Mouse (Mus musculus): ENCODE measurements at regions not wholly inside any gene's neighbourhood (a gene's known extent, or its start where the extent isn't known, plus 50 kb on each side); places are given as distances from the start of the nearest gene placed in this dataset.

DNA sequence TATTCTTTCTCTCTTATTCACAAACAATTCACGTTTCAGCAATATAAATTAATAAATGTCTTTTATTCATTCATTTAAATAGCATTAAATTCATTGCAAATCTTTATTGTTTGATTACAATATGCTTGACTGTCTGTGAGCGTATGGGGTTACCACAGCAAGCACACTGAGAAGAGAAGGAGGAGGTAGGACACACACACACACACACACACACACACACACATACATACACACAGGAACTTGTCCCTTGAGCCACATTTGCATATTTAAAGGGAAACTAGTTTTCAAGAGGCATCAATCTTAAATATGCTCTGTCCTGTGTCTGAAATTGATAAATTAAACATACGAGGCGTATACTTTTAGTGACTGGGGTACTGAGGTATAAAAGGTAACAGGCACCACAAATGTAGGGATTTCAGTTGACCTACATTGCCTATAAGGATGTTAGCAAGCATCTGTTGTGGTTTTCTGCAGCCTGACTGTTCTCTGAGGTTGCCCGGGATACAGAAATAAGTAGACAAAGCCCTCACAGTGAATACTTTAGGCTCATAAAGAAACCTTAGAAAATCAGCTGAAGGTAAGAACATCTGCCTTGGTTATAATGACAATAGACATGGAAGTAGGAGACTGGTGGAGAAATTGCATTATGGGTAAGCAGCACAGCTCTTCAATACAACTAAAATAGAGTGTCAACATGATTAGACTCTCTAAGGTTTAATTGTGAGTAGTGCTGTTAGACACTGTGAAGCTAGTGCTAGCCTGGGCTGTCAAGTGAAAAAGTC, 217.1 kb upstream of the Tacr3 start:
- no peaks in the 10 kb centered on the region for H3K27me3 ChIP-seq
- 73% methylated on average over 5 of the region's 5 CpGs for WGBS
- H3K9me3 ChIP-seq, result no peaks in the 10 kb centered on the region
- H3K4me2 ChIP-seq (replicated peaks), result no peak overlapping the region
- H3K9ac ChIP-seq, result no peak overlapping the region
- no peak overlapping the region for H3K4me3 ChIP-seq
- no peaks in the 10 kb centered on the region for H3K36me3 ChIP-seq
- no peak for ATAC-seq (ENCODE audit: insufficient number of reproducible peaks, insufficient read depth, low FRiP score, low TSS enrichment)
- no peaks in the 10 kb centered on the region for H3K4me1 ChIP-seq
- H3K27ac ChIP-seq, result no peak overlapping the region

DNA sequence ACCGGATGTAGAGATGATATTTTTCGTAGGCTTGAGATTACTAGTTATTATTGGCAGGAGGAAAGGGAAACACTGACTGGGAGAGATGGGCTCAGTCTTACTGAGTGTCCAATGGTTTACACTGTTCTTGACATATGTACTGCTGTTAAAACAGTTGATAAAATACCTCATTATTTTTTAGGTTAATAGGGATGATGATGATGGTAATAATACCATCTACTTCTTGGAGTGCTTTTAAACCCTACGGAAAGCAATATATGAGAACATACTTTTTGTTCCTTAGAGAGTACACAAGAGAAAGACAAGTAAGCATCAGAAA, 216.6 kb upstream of the Tacr3 start:
- WGBS, result 92% methylated on average over 3 of the region's 3 CpGs
- Histone ChIP-seq H3K4me1 (no peaks in the 10 kb centered on the region), H3K9me3 (no peaks in the 10 kb centered on the region), H3K9ac (no peak overlapping the region), H3K4me2 (replicated peaks) (no peak overlapping the region), H3K4me3 (no peak overlapping the region), H3K27me3 (no peaks in the 10 kb centered on the region), H3K36me3 (no peaks in the 10 kb centered on the region), H3K27ac (no peak overlapping the region)
- ATAC-seq (ENCODE audit: insufficient number of reproducible peaks, insufficient read depth, low FRiP score, low TSS enrichment), result no peak

DNA sequence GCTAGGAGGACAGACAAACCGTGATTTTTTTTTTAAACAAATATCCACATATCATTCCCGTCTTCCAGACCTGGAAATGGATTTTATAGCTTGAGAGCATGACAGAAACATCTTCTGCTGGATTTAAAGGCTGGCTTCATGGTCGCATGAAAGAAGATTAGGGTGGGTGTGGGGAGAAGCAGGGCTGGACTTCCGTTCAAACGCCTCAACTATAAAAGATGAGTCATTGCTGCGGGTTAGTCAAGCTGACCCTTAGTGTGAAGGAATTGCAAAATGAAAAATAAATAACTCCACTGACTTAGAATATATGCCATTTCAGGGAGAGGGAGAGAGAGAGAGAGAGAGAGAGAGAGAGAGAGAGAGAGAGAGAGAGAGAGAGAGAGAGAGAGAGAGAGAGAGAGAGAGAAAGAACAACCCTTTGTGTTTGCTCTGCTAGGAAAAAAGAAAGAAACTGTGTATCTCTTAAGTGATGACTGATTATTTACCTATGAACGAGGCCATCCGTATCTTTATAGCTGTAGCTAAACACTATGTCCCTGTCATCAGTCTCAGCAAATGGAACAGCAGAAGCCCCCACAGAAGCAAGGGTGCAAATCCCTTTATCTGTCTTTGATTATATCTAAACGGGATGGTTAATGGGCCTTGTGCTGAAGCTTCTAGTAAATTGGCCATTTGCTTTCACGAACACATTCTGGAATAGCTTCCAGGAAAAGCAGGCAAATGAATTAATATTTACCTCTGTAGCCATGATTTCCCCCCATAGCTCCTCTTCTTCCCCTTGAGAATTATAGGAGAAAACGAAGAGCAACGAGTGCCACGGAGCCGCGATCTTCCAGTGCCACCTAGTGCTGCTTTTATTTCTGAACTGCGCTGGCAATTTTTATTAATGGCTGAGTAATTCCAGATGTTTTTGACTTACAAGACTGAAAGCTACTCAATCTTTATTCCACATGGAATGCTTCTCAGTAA, 199.4 kb upstream of the Tacr3 start:
- H3K36me3 ChIP-seq, result no peaks in the 10 kb centered on the region
- H3K4me3 ChIP-seq, result peak overlapping the region; percentile 32
- no peak for ATAC-seq (ENCODE audit: insufficient number of reproducible peaks, insufficient read depth, low FRiP score, low TSS enrichment)
- H3K9ac ChIP-seq, result no peak overlapping the region
- H3K4me1 ChIP-seq, result no peaks in the 10 kb centered on the region; the same call in 1 of the 2 replicates
- peak overlapping the region; percentile 54 for H3K4me2 ChIP-seq (replicated peaks)
- 27% methylated on average over 16 of the region's 16 CpGs for WGBS
- H3K27ac ChIP-seq, result no peak overlapping the region
- H3K27me3 ChIP-seq, result no peaks in the 10 kb centered on the region
- H3K9me3 ChIP-seq, result no peaks in the 10 kb centered on the region

DNA sequence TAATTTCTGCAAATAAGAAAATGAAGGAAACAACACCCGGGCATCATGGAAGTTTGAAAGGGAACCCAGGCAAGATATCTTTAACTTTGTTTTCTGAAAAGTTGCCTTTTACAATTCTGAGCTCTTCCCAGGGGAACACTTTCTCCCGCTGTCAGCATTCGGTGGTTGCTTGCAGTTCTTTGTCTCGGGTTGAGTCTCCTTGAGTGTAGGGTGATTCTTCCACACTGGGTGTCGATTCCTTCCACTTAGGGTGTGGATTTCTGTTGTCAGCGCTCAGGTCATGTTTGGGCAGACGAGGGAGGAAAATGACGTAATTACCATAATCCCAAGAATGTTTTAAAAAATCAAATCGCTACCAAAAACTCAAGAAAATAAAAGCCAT, 198.7 kb upstream of the Tacr3 start:
- Histone ChIP-seq H3K4me3 (peak overlapping the region; percentile 32), H3K27ac (no peak overlapping the region), H3K36me3 (no peaks in the 10 kb centered on the region), H3K27me3 (no peaks in the 10 kb centered on the region), H3K4me1 (no peaks in the 10 kb centered on the region; the same call in 1 of the 2 replicates), H3K4me2 (replicated peaks) (peak overlapping the region; percentile 54), H3K9me3 (no peaks in the 10 kb centered on the region), H3K9ac (no peak overlapping the region)
- ATAC-seq (ENCODE audit: insufficient number of reproducible peaks, insufficient read depth, low FRiP score, low TSS enrichment), result no peak
- WGBS, result 17% methylated on average over 9 of the region's 9 CpGs

DNA sequence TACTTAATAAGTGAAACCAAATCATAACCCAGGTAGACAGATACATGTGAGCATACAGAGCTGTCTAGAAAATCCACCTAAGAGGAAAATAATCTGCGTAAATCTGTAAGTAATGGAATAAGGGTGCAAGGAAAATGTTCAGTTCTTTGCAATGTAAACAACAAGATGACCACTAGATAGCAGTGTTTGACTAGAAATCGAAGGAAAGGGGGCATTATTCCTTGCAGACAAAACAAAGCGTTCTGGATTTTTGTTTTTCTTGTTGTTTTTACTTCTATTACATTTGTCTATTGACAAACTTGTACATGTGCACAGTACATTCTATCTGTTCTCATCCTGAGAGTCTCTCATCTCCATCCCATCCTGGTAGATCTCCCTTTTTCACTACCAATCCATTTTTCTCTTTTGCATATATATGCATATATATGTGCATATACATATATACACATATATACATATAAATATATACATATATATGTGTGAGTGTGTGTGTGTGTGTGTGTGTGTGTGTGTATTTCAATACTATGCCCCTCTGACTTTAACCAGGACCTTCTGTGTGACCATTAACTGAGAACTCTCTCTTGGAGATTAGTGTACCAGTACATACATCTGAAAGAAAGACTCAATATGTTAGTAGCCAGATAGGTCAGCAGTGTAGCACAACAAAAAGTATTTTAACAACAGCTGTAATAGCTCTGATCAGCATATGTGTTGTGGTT, 179.9 kb upstream of the Tacr3 start:
- Histone ChIP-seq H3K4me3 (no peak overlapping the region), H3K9me3 (no peaks in the 10 kb centered on the region), H3K36me3 (no peaks in the 10 kb centered on the region), H3K9ac (no peak overlapping the region), H3K4me2 (replicated peaks) (no peak overlapping the region), H3K27ac (no peak overlapping the region), H3K27me3 (no peaks in the 10 kb centered on the region), H3K4me1 (no peaks in the 10 kb centered on the region)
- 37% methylated on average over 3 of the region's 3 CpGs for WGBS
- ATAC-seq (ENCODE audit: insufficient number of reproducible peaks, insufficient read depth, low FRiP score, low TSS enrichment), result no peak

DNA sequence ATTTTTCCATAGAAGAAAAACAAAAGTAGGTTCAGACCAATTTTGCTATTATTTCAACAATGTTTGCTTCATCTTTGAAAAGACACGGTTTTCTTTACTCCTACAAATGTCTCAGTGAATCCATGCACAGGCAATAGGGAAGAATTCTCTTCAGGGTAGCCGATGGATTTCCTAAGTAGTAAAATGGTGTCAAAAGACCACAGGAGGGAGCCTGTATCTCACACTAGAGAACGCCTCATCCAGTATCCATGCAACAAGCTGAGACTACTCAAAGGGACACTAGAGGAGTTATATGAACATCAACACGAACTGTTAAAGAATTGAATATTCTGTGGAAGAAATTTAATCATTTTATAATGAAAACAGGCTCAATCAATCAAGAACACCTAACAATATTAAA, 174.8 kb upstream of the Tacr3 start:
- 44% methylated on average over 4 of the region's 4 CpGs for WGBS
- no peak for ATAC-seq (ENCODE audit: insufficient number of reproducible peaks, insufficient read depth, low FRiP score, low TSS enrichment)
- H3K4me2 ChIP-seq (replicated peaks), result no peak overlapping the region
- no peaks in the 10 kb centered on the region for H3K36me3 ChIP-seq
- no peaks in the 10 kb centered on the region for H3K27me3 ChIP-seq
- H3K27ac ChIP-seq, result no peak overlapping the region
- H3K4me3 ChIP-seq, result no peak overlapping the region
- H3K9me3 ChIP-seq, result no peaks in the 10 kb centered on the region
- no peaks in the 10 kb centered on the region for H3K4me1 ChIP-seq
- H3K9ac ChIP-seq, result no peak overlapping the region

DNA sequence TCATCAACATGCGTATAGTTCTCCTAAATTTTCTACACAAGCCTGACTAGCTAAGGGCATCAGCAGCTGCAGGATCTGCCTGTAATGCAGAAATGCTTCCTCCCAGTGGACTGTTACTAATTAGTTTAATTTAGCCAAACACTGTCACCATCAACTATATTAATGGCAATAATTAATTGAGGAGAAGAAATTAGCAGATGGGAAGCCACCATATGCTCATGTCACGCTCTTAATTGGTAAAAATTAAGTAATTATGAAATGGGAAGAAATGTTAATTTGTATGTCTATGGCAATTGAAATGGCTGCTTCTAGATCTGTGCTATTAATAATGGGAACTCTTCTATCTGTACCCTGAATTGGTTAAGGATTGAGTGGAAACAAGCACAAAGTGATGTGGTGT, 133.9 kb upstream of the Tacr3 start:
- Histone ChIP-seq H3K9ac (no peak overlapping the region), H3K4me3 (no peak overlapping the region), H3K9me3 (no peaks in the 10 kb centered on the region), H3K27ac (no peak overlapping the region), H3K36me3 (no peaks in the 10 kb centered on the region), H3K27me3 (no peaks in the 10 kb centered on the region), H3K4me1 (no peaks in the 10 kb centered on the region), H3K4me2 (replicated peaks) (no peak overlapping the region)
- WGBS, result 87% methylated on average over 2 of the region's 2 CpGs
- no peak for ATAC-seq (ENCODE audit: insufficient number of reproducible peaks, insufficient read depth, low FRiP score, low TSS enrichment)

DNA sequence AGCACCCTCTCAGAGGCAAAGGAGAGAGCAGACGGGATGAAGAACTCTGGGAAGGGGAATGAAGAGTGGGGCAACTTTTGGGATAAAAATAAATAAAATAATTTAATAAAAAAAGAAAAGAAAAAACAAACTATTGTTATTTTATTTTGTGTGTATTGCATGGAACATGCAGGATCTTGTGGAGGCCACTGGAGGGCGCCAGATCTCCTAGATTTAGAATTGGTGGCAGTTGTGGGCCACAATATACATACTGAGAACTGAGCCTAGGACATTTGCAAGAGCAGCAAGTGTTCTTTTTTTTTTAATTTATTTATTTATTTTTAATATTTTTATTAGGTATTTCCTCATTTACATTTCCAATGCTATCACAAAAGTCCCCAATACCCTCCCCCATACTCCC, 110.2 kb upstream of the Tacr3 start:
- no peak overlapping the region for H3K9ac ChIP-seq
- no peak overlapping the region for H3K4me2 ChIP-seq (replicated peaks)
- H3K27ac ChIP-seq, result no peak overlapping the region
- no peaks in the 10 kb centered on the region for H3K36me3 ChIP-seq
- H3K4me1 ChIP-seq, result 0 out of 2 replicates have a peak, but pooled peaks cover 2% of the 10 kb centered on the region
- no peaks in the 10 kb centered on the region for H3K27me3 ChIP-seq
- no peak overlapping the region for H3K4me3 ChIP-seq
- no peaks in the 10 kb centered on the region for H3K9me3 ChIP-seq
- no peak for ATAC-seq (ENCODE audit: insufficient number of reproducible peaks, insufficient read depth, low FRiP score, low TSS enrichment)
- 38% methylated on average over 2 of the region's 2 CpGs for WGBS

DNA sequence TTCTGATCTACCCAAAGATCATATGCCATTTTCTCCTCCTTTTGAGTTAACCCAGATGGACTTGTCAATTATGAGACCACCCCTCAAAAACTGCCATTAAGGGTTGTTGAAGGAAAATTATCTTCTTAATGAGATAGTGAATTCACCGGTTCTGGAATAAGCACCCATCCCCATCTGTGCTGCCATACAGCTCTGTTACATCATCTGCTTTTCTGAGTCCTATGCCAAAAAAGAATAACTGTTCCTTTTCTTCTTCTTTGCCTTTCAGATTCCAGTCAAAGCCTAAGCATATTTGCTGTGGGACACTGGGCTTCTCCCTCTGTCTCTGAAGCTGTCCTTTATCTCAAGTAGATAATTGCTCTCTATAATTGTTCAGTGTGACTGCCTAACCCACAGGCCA, 93.1 kb upstream of the Tacr3 start:
- Histone ChIP-seq H3K27ac (no peak overlapping the region), H3K36me3 (no peaks in the 10 kb centered on the region), H3K27me3 (no peaks in the 10 kb centered on the region), H3K4me2 (replicated peaks) (no peak overlapping the region), H3K4me1 (no peaks in the 10 kb centered on the region), H3K9me3 (no peaks in the 10 kb centered on the region), H3K4me3 (no peak overlapping the region), H3K9ac (no peak overlapping the region)
- 70% methylated on average over 1 of the region's 1 CpGs for WGBS
- ATAC-seq (ENCODE audit: insufficient number of reproducible peaks, insufficient read depth, low FRiP score, low TSS enrichment), result no peak

DNA sequence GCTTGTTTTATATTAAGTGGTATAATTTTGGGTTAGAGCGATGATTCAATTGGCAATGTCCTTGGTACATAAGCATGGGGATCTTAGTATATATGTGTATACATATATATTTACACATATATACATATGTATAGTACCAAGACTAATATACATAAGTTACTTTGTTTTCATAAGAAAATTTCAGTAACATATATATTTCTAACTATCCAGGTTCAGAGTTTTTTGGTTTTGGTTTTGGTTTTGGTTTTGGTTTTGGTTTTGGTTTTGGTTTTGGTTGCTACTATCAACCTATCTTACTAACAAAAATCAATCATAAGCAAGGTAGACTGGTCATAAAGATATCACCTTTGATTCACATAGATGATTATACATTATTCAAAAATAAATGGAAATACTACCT, 67.7 kb upstream of the Tacr3 start:
- H3K27ac ChIP-seq, result no peak overlapping the region
- H3K9me3 ChIP-seq, result no peaks in the 10 kb centered on the region
- H3K36me3 ChIP-seq, result no peaks in the 10 kb centered on the region
- H3K4me3 ChIP-seq, result no peak overlapping the region
- H3K4me1 ChIP-seq, result no peaks in the 10 kb centered on the region
- no peak overlapping the region for H3K9ac ChIP-seq
- 93% methylated on average over 1 of the region's 1 CpGs for WGBS
- no peaks in the 10 kb centered on the region for H3K27me3 ChIP-seq
- ATAC-seq (ENCODE audit: insufficient number of reproducible peaks, insufficient read depth, low FRiP score, low TSS enrichment), result no peak
- no peak overlapping the region for H3K4me2 ChIP-seq (replicated peaks)

DNA sequence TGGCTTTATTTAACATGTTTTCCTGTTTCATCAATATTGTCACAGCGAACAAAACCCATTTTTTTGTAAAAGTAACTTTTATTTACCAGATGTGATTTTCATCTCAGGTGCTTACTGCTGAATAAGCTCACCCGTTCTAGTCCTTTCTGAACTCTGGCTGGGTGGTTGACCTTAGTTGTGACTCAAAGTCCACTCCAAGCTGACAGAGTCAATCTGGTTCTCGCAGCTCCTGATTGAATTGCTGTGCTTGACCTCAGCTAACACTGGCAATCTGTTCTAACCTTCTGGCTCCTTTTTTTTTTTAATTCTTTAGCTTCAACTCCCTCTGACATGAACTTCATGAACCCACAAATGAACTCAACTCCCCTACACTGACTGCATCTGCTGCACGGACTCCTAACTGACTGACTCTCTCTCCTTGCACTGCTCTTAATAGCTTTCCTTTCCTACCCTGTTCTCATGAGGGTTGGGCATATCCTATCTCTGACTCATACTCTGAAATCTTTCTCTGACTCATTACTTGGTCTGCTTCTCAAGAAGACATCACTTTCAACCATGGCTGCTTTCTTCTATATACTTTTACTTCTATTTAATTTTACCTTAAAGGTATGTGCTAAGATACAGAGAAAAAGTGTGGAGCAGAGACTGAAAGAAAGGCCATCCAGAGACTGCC, 65.4 kb upstream of the Tacr3 start:
- ATAC-seq (ENCODE audit: insufficient number of reproducible peaks, insufficient read depth, low FRiP score, low TSS enrichment), result no peak
- no peaks in the 10 kb centered on the region for H3K36me3 ChIP-seq
- 74% methylated on average over 4 of the region's 4 CpGs for WGBS

More for the DNA sequence above, 65.4 kb upstream of the Tacr3 start:
- Histone ChIP-seq H3K27me3 (no peaks in the 10 kb centered on the region), H3K4me3 (no peak overlapping the region), H3K4me2 (replicated peaks) (no peak overlapping the region), H3K9me3 (no peaks in the 10 kb centered on the region), H3K4me1 (no peaks in the 10 kb centered on the region), H3K9ac (no peak overlapping the region), H3K27ac (no peak overlapping the region)
